ENCODE assay signal across 8 mouse cellular contexts in the genomic region with DNA sequence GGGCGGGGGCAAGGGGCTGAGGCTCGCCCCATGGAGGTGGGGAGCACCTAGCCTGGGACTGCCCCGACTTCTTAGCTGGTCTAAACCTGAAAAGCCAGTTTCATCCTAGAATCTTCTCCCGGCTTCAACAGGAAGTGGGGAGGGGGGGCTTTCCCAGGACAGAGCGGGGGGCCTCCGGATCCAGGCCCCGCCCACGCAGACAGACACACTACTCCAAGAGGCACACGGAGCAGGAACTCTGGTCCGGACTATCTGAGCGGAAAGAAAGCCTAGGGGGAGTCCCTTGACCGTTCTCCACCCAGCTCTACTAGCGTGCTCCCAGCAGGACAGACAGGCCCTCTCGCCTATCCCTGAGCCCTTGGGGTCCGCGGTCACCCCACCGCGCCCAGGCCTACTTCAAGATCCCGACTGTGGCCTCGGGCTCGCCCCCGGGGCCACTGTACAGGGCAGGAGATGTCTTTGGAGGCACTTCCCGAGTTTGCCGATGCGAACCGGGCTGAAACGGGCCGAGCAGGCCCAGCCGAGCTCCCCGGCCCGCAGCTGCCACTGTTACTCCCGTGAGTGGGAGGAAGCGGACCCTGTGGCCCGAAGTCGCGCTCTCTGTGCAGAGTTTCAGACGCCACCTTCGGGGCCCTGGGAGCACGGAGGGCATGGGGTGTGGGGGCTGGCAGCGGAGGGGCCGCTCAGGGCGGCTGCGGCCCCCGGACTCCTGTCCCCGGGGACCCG. TPM values are rescaled to one million over a fixed set of nuclear protein-coding genes. Genes with fewer than 3 reads are reported as not detected.
DNase-seq lines count a peak whose midpoint lies in the region; ATAC-seq and TF ChIP-seq lines count a peak whose summit lies in the region.

No protein-coding gene starts in this region.

- H3K4me1 ChIP-seq in embryonic fibroblast, embryonic 13.5 days (ENCODE audit: control insufficient read depth, insufficient read depth, low read length), result peaks cover 30% of the 10 kb centered on the region
- H3K4me1 ChIP-seq in limb, embryonic 14.5 days (ENCODE audit: control insufficient read depth, insufficient read depth, low read length), result peaks cover 56% of the 10 kb centered on the region
- H3K4me1 ChIP-seq in midbrain, postnatal 0 days (ENCODE audit: insufficient read depth, low read length), result peaks cover 10% of the 10 kb centered on the region

- peaks cover under 1% of the 10 kb centered on the region for H3K36me3 ChIP-seq in limb, embryonic 14.5 days (ENCODE audit: control insufficient read depth, insufficient read depth, low read length)
- H3K36me3 ChIP-seq in midbrain, postnatal 0 days (ENCODE audit: insufficient read depth, low read length), result no peaks in the 10 kb centered on the region

- ATAC-seq in CD4-positive, CD25-positive, alpha-beta regulatory T cell, adult 4 months, result no peak
- ATAC-seq in Patski, result peak; percentile 69
- peak; percentile 58 for ATAC-seq in limb, embryonic 14.5 days (ENCODE audit: low FRiP score, low read depth)
- ATAC-seq in midbrain, postnatal 0 days (ENCODE audit: low FRiP score), result peak; percentile 15

- in situ Hi-C loops in Patski (cut with MboI; ENCODE audit: low pct_unique_long_range_greater_than_20kb), result no loop called here

- peak overlapping the region; percentile 93 for H3K4me3 ChIP-seq in embryonic fibroblast, embryonic 13.5 days (ENCODE audit: insufficient read depth, low read length)
- peak overlapping the region; percentile 95 for H3K4me3 ChIP-seq in limb, embryonic 14.5 days (replicated peaks; ENCODE audit: low read length)
- peak overlapping the region; percentile 70 for H3K4me3 ChIP-seq in midbrain, postnatal 0 days (ENCODE audit: low read depth, low read length)

- H3K27ac ChIP-seq in embryonic fibroblast, embryonic 13.5 days (ENCODE audit: insufficient read depth, low read length), result peak overlapping the region; percentile 89
- H3K27ac ChIP-seq in limb, embryonic 14.5 days (replicated peaks; ENCODE audit: low read depth, low read length), result peak overlapping the region; percentile 92
- H3K27ac ChIP-seq in midbrain, postnatal 0 days (ENCODE audit: low read depth, low read length), result peak overlapping the region; percentile 67

- no peaks in the 10 kb centered on the region for H3K9me3 ChIP-seq in limb, embryonic 14.5 days (ENCODE audit: control insufficient read depth, low read length)
- no peaks in the 10 kb centered on the region for H3K9me3 ChIP-seq in midbrain, postnatal 0 days (ENCODE audit: low read length)

- peak; percentile 74 for TF ChIP-seq POLR2A in embryonic fibroblast, embryonic 13.5 days (IDR thresholded peaks at IDR 0.05; ENCODE audit: low read depth, low read length)
- TF ChIP-seq POLR2A in limb, embryonic 14.5 days (IDR thresholded peaks at IDR 0.05; ENCODE audit: borderline replicate concordance, extremely low read depth, insufficient read depth, insufficient read length), result no peak; the same call in 1 of the 2 replicates

- WGBS in limb, embryonic 14.5 days, result under 1% methylated on average over 38 of the region's 46 CpGs
- 2% methylated on average over 46 of the region's 46 CpGs for WGBS in midbrain, postnatal 0 days

- peak overlapping the region; percentile 85 for H3K4me2 ChIP-seq in limb, embryonic 14.5 days (replicated peaks; ENCODE audit: low read depth, low read length, severe bottlenecking)
- H3K4me2 ChIP-seq in midbrain, postnatal 0 days (ENCODE audit: low read depth, low read length, poor library complexity, severe bottlenecking), result peak overlapping the region; percentile 99

- DNase-seq in CD4-positive, CD25-positive, alpha-beta regulatory T cell, adult 2 months (ENCODE audit: low read depth, low spot score), result peak; percentile 50
- DNase-seq in Patski (ENCODE audit: low read depth, low spot score), result peak; percentile 58
- DNase-seq in heart, postnatal 10 days, result peak; percentile 82 to 84
- DNase-seq in limb, embryonic 14.5 days (ENCODE audit: low spot score), result peak; percentile 80
- DNase-seq in midbrain, postnatal 0 days (ENCODE audit: low spot score), result peak; percentile 40
- no peak for DNase-seq in layer of hippocampus, postnatal 36 days

- CTCF ChIA-PET in Patski (lab: Charles Lee), result interaction anchor here (1.1 to 4.6 kb wide), 6 partner anchors 10 to 40 kb away, joined by 3 to 54 read pairs (median 5); no protein-coding TSS in a partner anchor

- POLR2A ChIA-PET in Patski (lab: Charles Lee), result interaction anchor here (1.4 kb wide), 2 partner anchors 15 to 17 kb away, joined by 3 to 5 read pairs; no protein-coding TSS in a partner anchor

- H3K9ac ChIP-seq in limb, embryonic 14.5 days (ENCODE audit: low read depth, low read length, severe bottlenecking), result peak overlapping the region; percentile 95
- H3K9ac ChIP-seq in midbrain, postnatal 0 days (replicated peaks; ENCODE audit: low read length, poor library complexity, severe bottlenecking), result peak overlapping the region; percentile 71

- intact Hi-C loops in heart, postnatal 10 days (cut with DNase I), result no loop called here

- no peaks in the 10 kb centered on the region for H3K27me3 ChIP-seq in Patski
- H3K27me3 ChIP-seq in limb, embryonic 14.5 days (ENCODE audit: control insufficient read depth, insufficient read depth, low read length), result no peaks in the 10 kb centered on the region
- peaks cover 13% of the 10 kb centered on the region for H3K27me3 ChIP-seq in midbrain, postnatal 0 days (ENCODE audit: insufficient read depth, low read length)

- TF ChIP-seq CTCF in Patski (IDR thresholded peaks at IDR 0.05), result no peak
- no peak for TF ChIP-seq CTCF in embryonic fibroblast, embryonic 13.5 days (IDR thresholded peaks at IDR 0.05; ENCODE audit: borderline replicate concordance, insufficient read depth, low read length)
- no peak for TF ChIP-seq CTCF in midbrain, postnatal 0 days (IDR thresholded peaks at IDR 0.05)

RNA-seq across cellular contexts. Expression of gene Rhbdf1, which starts 0.7 kb away (rescaled TPM):
- 1 to 10 TPM in 1 of 2 experiments, not detected in 1; 1.1 TPM for polyA plus RNA-seq in CD4-positive, CD25-positive, alpha-beta regulatory T cell, adult 4 months (2017; shearing (Covaris generic))
- polyA plus RNA-seq in Patski (2021), result 50.8 TPM
- polyA plus RNA-seq in embryonic fibroblast, embryonic 13.5 days (2011; ENCODE audit: insufficient read length, low read depth, missing spikeins), result 45.9 and 49.1 TPM in 2 replicates
- total RNA-seq in heart, postnatal 10 days (2021), result 10 to 100 TPM; 30.5 to 31.1 TPM
- 136 and 234 TPM in 2 replicates for polyA plus RNA-seq in limb, embryonic 14.5 days (2012; rRNA removed)
- polyA plus RNA-seq in limb, embryonic 14.5 days (2014; fragmentation: Nextera tagmentation; extraction: Ambion mirVana), result 61.5 and 68.3 TPM in 2 replicates
- 27.4 and 55.6 TPM in 2 replicates for total RNA-seq in midbrain, postnatal 0 days (2014; rRNA removed)
- polyA plus RNA-seq in midbrain, postnatal 0 days (2015; fragmentation: Nextera tagmentation; extraction: Ambion mirVana), result 17.6 and 21.0 TPM in 2 replicates
- total RNA-seq in layer of hippocampus, postnatal 36 days (2021), result 10 to 100 TPM; 13.4 to 16.5 TPM

RNA-seq across cellular contexts. Expression of gene Mpg, which starts 4.9 kb away (rescaled TPM):
- polyA plus RNA-seq in CD4-positive, CD25-positive, alpha-beta regulatory T cell, adult 4 months (2017; shearing (Covaris generic)), result 10 to 100 TPM; 27.0 to 39.9 TPM
- 26.3 TPM for polyA plus RNA-seq in Patski (2021)
- 20.7 and 21.2 TPM in 2 replicates for polyA plus RNA-seq in embryonic fibroblast, embryonic 13.5 days (2011; ENCODE audit: insufficient read length, low read depth, missing spikeins)
- 10 to 100 TPM in 1 of 2 experiments, 1 to 10 TPM in 1; 9.8 to 10.3 TPM for total RNA-seq in heart, postnatal 10 days (2021)
- 27.1 and 27.9 TPM in 2 replicates for polyA plus RNA-seq in limb, embryonic 14.5 days (2012; rRNA removed)
- polyA plus RNA-seq in limb, embryonic 14.5 days (2014; fragmentation: Nextera tagmentation; extraction: Ambion mirVana), result 40.1 and 43.9 TPM in 2 replicates
- 31.7 and 35.0 TPM in 2 replicates for total RNA-seq in midbrain, postnatal 0 days (2014; rRNA removed)
- 31.2 and 37.7 TPM in 2 replicates for polyA plus RNA-seq in midbrain, postnatal 0 days (2015; fragmentation: Nextera tagmentation; extraction: Ambion mirVana)
- total RNA-seq in layer of hippocampus, postnatal 36 days (2021), result 10 to 100 TPM; 16.8 to 17.0 TPM

RNA-seq across cellular contexts. Expression of gene Snrnp25, which starts 16.2 kb away (rescaled TPM):
- polyA plus RNA-seq in CD4-positive, CD25-positive, alpha-beta regulatory T cell, adult 4 months (2017; shearing (Covaris generic)), result 10 to 100 TPM; 55.7 to 58.6 TPM
- 32.0 TPM for polyA plus RNA-seq in Patski (2021)
- 20.4 and 21.6 TPM in 2 replicates for polyA plus RNA-seq in embryonic fibroblast, embryonic 13.5 days (2011; ENCODE audit: insufficient read length, low read depth, missing spikeins)
- 10 to 100 TPM; 10.6 to 12.4 TPM for total RNA-seq in heart, postnatal 10 days (2021)
- 31.9 and 46.7 TPM in 2 replicates for polyA plus RNA-seq in limb, embryonic 14.5 days (2012; rRNA removed)
- 52.1 and 54.5 TPM in 2 replicates for polyA plus RNA-seq in limb, embryonic 14.5 days (2014; fragmentation: Nextera tagmentation; extraction: Ambion mirVana)
- 13.3 and 23.6 TPM in 2 replicates for total RNA-seq in midbrain, postnatal 0 days (2014; rRNA removed)
- polyA plus RNA-seq in midbrain, postnatal 0 days (2015; fragmentation: Nextera tagmentation; extraction: Ambion mirVana), result 47.8 and 48.9 TPM in 2 replicates
- total RNA-seq in layer of hippocampus, postnatal 36 days (2021), result 10 to 100 TPM; 18.0 to 19.0 TPM

RNA-seq across cellular contexts. Expression of gene Il9r, which starts 21.3 kb away (rescaled TPM):
- polyA plus RNA-seq in CD4-positive, CD25-positive, alpha-beta regulatory T cell, adult 4 months (2017; shearing (Covaris generic)), result 10 to 100 TPM in 1 of 2 experiments, 1 to 10 TPM in 1; 5.8 to 10.0 TPM
- not detected for polyA plus RNA-seq in Patski (2021)
- not detected in 2 replicates for polyA plus RNA-seq in embryonic fibroblast, embryonic 13.5 days (2011; ENCODE audit: insufficient read length, low read depth, missing spikeins)
- total RNA-seq in heart, postnatal 10 days (2021), result under 1 TPM in 1 of 2 experiments, not detected in 1; 0.10 TPM
- 0.54 and 0.73 TPM in 2 replicates for polyA plus RNA-seq in limb, embryonic 14.5 days (2012; rRNA removed)
- polyA plus RNA-seq in limb, embryonic 14.5 days (2014; fragmentation: Nextera tagmentation; extraction: Ambion mirVana), result 0.21 and 0.32 TPM in 2 replicates
- 0.33 TPM in 1 of 2 replicates, not detected in the other for total RNA-seq in midbrain, postnatal 0 days (2014; rRNA removed)
- 0.04 TPM in 1 of 2 replicates, not detected in the other for polyA plus RNA-seq in midbrain, postnatal 0 days (2015; fragmentation: Nextera tagmentation; extraction: Ambion mirVana)
- total RNA-seq in layer of hippocampus, postnatal 36 days (2021), result not detected

RNA-seq across cellular contexts. Expression of gene Nprl3, which starts 46.1 kb away (rescaled TPM):
- polyA plus RNA-seq in CD4-positive, CD25-positive, alpha-beta regulatory T cell, adult 4 months (2017; shearing (Covaris generic)), result 10 to 100 TPM; 39.1 to 68.6 TPM
- 46.7 TPM for polyA plus RNA-seq in Patski (2021)
- 43.1 and 49.4 TPM in 2 replicates for polyA plus RNA-seq in embryonic fibroblast, embryonic 13.5 days (2011; ENCODE audit: insufficient read length, low read depth, missing spikeins)
- total RNA-seq in heart, postnatal 10 days (2021), result 10 to 100 TPM; 26.6 to 27.6 TPM
- polyA plus RNA-seq in limb, embryonic 14.5 days (2012; rRNA removed), result 88.8 and 114 TPM in 2 replicates
- 29.4 and 30.9 TPM in 2 replicates for polyA plus RNA-seq in limb, embryonic 14.5 days (2014; fragmentation: Nextera tagmentation; extraction: Ambion mirVana)
- 36.0 and 44.7 TPM in 2 replicates for total RNA-seq in midbrain, postnatal 0 days (2014; rRNA removed)
- 35.3 and 38.6 TPM in 2 replicates for polyA plus RNA-seq in midbrain, postnatal 0 days (2015; fragmentation: Nextera tagmentation; extraction: Ambion mirVana)
- 10 to 100 TPM; 47.3 to 61.2 TPM for total RNA-seq in layer of hippocampus, postnatal 36 days (2021)

Comparison
In these comparisons a context has a peak if more than half of its experiments do, and no peak if none do; other contexts are left out.
1. DNase-seq: peak in CD4-positive, CD25-positive, alpha-beta regulatory T cell, adult 2 months (single experiment), Patski (single experiment), heart, postnatal 10 days (2 of 2), limb, embryonic 14.5 days (single experiment) and midbrain, postnatal 0 days (single experiment); none in layer of hippocampus, postnatal 36 days (0 of 2).
2. Peak in every context shown above with its lines, with median percentiles within 50 percentile points of each other: H3K27ac ChIP-seq and H3K4me3 ChIP-seq.